Mouse (Mus musculus) midbrain, embryonic 13.5 days (tissue): ENCODE measurements around the gene Mtr. TPM values are rescaled to one million over a fixed set of nuclear protein-coding genes. Genes with fewer than 3 reads are reported as not detected.

ENCODE experiments used
- ATAC-seq: fragments of 200-750 bp; cut with Nextera tagmentation; 2 replicates; pipeline ENCODE4 v1.8.0; 2017; ENCODE audit warnings: mild to moderate bottlenecking, moderate TSS enrichment, moderate library complexity
- H3K27ac ChIP-seq: fragments of 300-500 bp; sonication (generic); 2 replicates; pipeline ENCODE4 v1.5.1; 2015; ENCODE audit warnings: inconsistent platforms, mild to moderate bottlenecking, moderate library complexity
- H3K27me3 ChIP-seq: fragments of 300-500 bp; sonication (generic); 2 replicates; pipeline ENCODE4 v1.6.1; 2015; ENCODE audit warnings: mild to moderate bottlenecking, inconsistent platforms
- H3K36me3 ChIP-seq: fragments of 300-500 bp; sonication (generic); 2 replicates; pipeline ENCODE4 v1.6.1; 2015; ENCODE audit warnings: mild to moderate bottlenecking, inconsistent platforms
- H3K4me1 ChIP-seq: fragments of 300-500 bp; sonication (generic); replicated peaks from 2 replicates; pipeline ENCODE4 v1.6.1; 2015; ENCODE audit warnings: inconsistent platforms
- H3K4me2 ChIP-seq: fragments of 300-500 bp; sonication (generic); replicated peaks from 2 replicates; pipeline ENCODE4 v1.6.1; 2015; ENCODE audit warnings: moderate library complexity, mild to moderate bottlenecking, inconsistent platforms
- H3K4me3 ChIP-seq: fragments of 300-500 bp; sonication (generic); replicated peaks from 2 replicates; pipeline ENCODE4 v1.5.1; 2015; ENCODE audit warnings: mild to moderate bottlenecking, inconsistent platforms
- H3K9ac ChIP-seq: fragments of 300-500 bp; sonication (generic); replicated peaks from 2 replicates; pipeline ENCODE4 v1.6.1; 2015; ENCODE audit warnings: mild to moderate bottlenecking, inconsistent platforms
- H3K9me3 ChIP-seq: fragments of 300-500 bp; sonication (generic); 2 replicates; pipeline ENCODE4 v1.6.1; 2016; ENCODE audit warnings: mild to moderate bottlenecking, inconsistent platforms
- WGBS: fragments of 180-500 bp; shearing (Covaris S2); methylation state at CpG from one replicate; pipeline ENCODE4 v1.1.7; 2015; 5-methylcytosine and 5-hydroxymethylcytosine counted together
- polyA plus RNA-seq: library from polyadenylated mRNA; unstranded; fragments of >200 nt; fragmentation: Nextera tagmentation; extraction: Ambion mirVana; gene quantifications from 2 replicates; pipeline ENCODE4 v1.2.1, GENCODE M21; 2015

Gene Mtr
- polyA plus RNA-seq, result 5.3 and 6.6 TPM in 2 replicates

- Histone ChIP-seq H3K4me3 (peak within 1 kb of the TSS; percentile 65), H3K4me2 (peak within 1 kb of the TSS; percentile 72), H3K9me3 (peaks cover 3% of the 10 kb centered on the region; the same call in 1 of the 2 replicates), H3K27me3 (no peaks in the 10 kb centered on the region), H3K27ac (peak within 1 kb of the TSS; percentile 83), H3K4me1 (peaks cover 18% of the 10 kb centered on the region), H3K36me3 (no peaks in the 10 kb centered on the region), H3K9ac (peak within 1 kb of the TSS; percentile 73)
- peak; percentile 100 for ATAC-seq
- WGBS, result under 1% methylated on average over 69 of the region's 69 CpGs
These were observed at the start of gene Mtr for GRCm38 (mm10) chr13:12257391-12258380. Mtr (minus strand) TSS chr13:12258113.

- Histone ChIP-seq H3K27ac (no peak overlapping the region), H3K4me3 (no peak overlapping the region)
These were observed 49.4 kb upstream of the Mtr start for GRCm38 (mm10) chr13:12307286-12307685.

GRCm38 (mm10) chr13:12305540-12305939, 47.6 kb upstream of the Mtr start:
- WGBS, result 87% methylated on average over 8 of the region's 8 CpGs
- Histone ChIP-seq H3K9ac (no peak overlapping the region), H3K27ac (no peak overlapping the region), H3K9me3 (no peaks in the 10 kb centered on the region), H3K4me3 (no peak overlapping the region), H3K4me1 (no peaks in the 10 kb centered on the region), H3K27me3 (no peaks in the 10 kb centered on the region), H3K4me2 (no peak overlapping the region), H3K36me3 (no peaks in the 10 kb centered on the region)
- ATAC-seq, result no peak

More at GRCm38 (mm10) chr13:12307286-12307685, 49.4 kb upstream of the Mtr start:
- Histone ChIP-seq H3K9me3 (no peaks in the 10 kb centered on the region), H3K9ac (no peak overlapping the region), H3K27me3 (no peaks in the 10 kb centered on the region), H3K4me1 (no peaks in the 10 kb centered on the region), H3K4me2 (no peak overlapping the region), H3K36me3 (no peaks in the 10 kb centered on the region)
- 85% methylated on average over 4 of the region's 4 CpGs for WGBS
- no peak for ATAC-seq

GRCm38 (mm10) chr13:12304991-12305390, 47.1 kb upstream of the Mtr start:
- Histone ChIP-seq H3K4me2 (no peak overlapping the region), H3K4me3 (no peak overlapping the region), H3K9ac (no peak overlapping the region), H3K27me3 (no peaks in the 10 kb centered on the region), H3K27ac (no peak overlapping the region), H3K9me3 (no peaks in the 10 kb centered on the region), H3K4me1 (no peaks in the 10 kb centered on the region), H3K36me3 (no peaks in the 10 kb centered on the region)
- ATAC-seq, result no peak
- 89% methylated on average over 5 of the region's 5 CpGs for WGBS

- Histone ChIP-seq H3K4me3 (no peak overlapping the region), H3K4me1 (no peaks in the 10 kb centered on the region), H3K9ac (no peak overlapping the region), H3K4me2 (no peak overlapping the region), H3K9me3 (no peaks in the 10 kb centered on the region), H3K27ac (no peak overlapping the region), H3K36me3 (no peaks in the 10 kb centered on the region), H3K27me3 (no peaks in the 10 kb centered on the region)
- WGBS, result 90% methylated on average over 6 of the region's 6 CpGs
- ATAC-seq, result no peak
These were observed 39.9 kb upstream of the Mtr start for GRCm38 (mm10) chr13:12297777-12298176.

- Histone ChIP-seq H3K4me2 (no peak overlapping the region), H3K4me3 (no peak overlapping the region), H3K36me3 (no peaks in the 10 kb centered on the region), H3K9me3 (no peaks in the 10 kb centered on the region), H3K4me1 (no peaks in the 10 kb centered on the region), H3K27ac (no peak overlapping the region), H3K27me3 (no peaks in the 10 kb centered on the region), H3K9ac (no peak overlapping the region)
- WGBS, result 89% methylated on average over 3 of the region's 3 CpGs
- no peak for ATAC-seq
These were observed 38.8 kb upstream of the Mtr start for GRCm38 (mm10) chr13:12296701-12297100.

GRCm38 (mm10) chr13:12293810-12294209, 35.9 kb upstream of the Mtr start:
- Histone ChIP-seq H3K27ac (no peak overlapping the region), H3K9ac (no peak overlapping the region), H3K4me1 (no peaks in the 10 kb centered on the region), H3K27me3 (no peaks in the 10 kb centered on the region), H3K9me3 (no peaks in the 10 kb centered on the region), H3K4me3 (no peak overlapping the region), H3K4me2 (no peak overlapping the region), H3K36me3 (no peaks in the 10 kb centered on the region)
- 92% methylated on average over 7 of the region's 7 CpGs for WGBS
- no peak for ATAC-seq

- 93% methylated on average over 7 of the region's 7 CpGs for WGBS
- no peak overlapping the region for H3K4me2 ChIP-seq
These were observed 32.8 kb upstream of the Mtr start for GRCm38 (mm10) chr13:12290700-12291099.

GRCm38 (mm10) chr13:12284528-12284927, 26.6 kb upstream of the Mtr start:
- H3K4me2 ChIP-seq, result no peak overlapping the region
- no peak overlapping the region for H3K27ac ChIP-seq
- H3K9me3 ChIP-seq, result no peaks in the 10 kb centered on the region
- no peak overlapping the region for H3K9ac ChIP-seq
- no peak overlapping the region for H3K4me3 ChIP-seq
- H3K36me3 ChIP-seq, result no peaks in the 10 kb centered on the region
- ATAC-seq, result no peak
- H3K27me3 ChIP-seq, result no peaks in the 10 kb centered on the region
- WGBS, result 91% methylated on average over 11 of the region's 11 CpGs
- H3K4me1 ChIP-seq, result no peaks in the 10 kb centered on the region

More at GRCm38 (mm10) chr13:12290700-12291099, 32.8 kb upstream of the Mtr start:
- H3K4me1 ChIP-seq, result no peaks in the 10 kb centered on the region
- no peak overlapping the region for H3K27ac ChIP-seq
- no peak overlapping the region for H3K9ac ChIP-seq
- H3K4me3 ChIP-seq, result no peak overlapping the region
- ATAC-seq, result no peak
- no peaks in the 10 kb centered on the region for H3K9me3 ChIP-seq
- H3K36me3 ChIP-seq, result no peaks in the 10 kb centered on the region
- H3K27me3 ChIP-seq, result no peaks in the 10 kb centered on the region

GRCm38 (mm10) chr13:12283826-12284225, 25.9 kb upstream of the Mtr start:
- Histone ChIP-seq H3K4me1 (no peaks in the 10 kb centered on the region), H3K4me3 (no peak overlapping the region), H3K9ac (no peak overlapping the region), H3K9me3 (no peaks in the 10 kb centered on the region), H3K27ac (no peak overlapping the region), H3K27me3 (no peaks in the 10 kb centered on the region), H3K4me2 (no peak overlapping the region), H3K36me3 (no peaks in the 10 kb centered on the region)
- WGBS, result 81% methylated on average over 3 of the region's 3 CpGs
- ATAC-seq, result no peak

GRCm38 (mm10) chr13:12274721-12275120, 16.8 kb upstream of the Mtr start:
- ATAC-seq, result no peak
- Histone ChIP-seq H3K4me3 (no peak overlapping the region), H3K9ac (no peak overlapping the region), H3K4me1 (no peaks in the 10 kb centered on the region), H3K27me3 (no peaks in the 10 kb centered on the region), H3K9me3 (no peaks in the 10 kb centered on the region), H3K36me3 (no peaks in the 10 kb centered on the region), H3K27ac (no peak overlapping the region), H3K4me2 (no peak overlapping the region)
- WGBS, result 72% methylated on average over 6 of the region's 6 CpGs

- H3K4me3 ChIP-seq, result no peak overlapping the region
- H3K9me3 ChIP-seq, result no peaks in the 10 kb centered on the region
- H3K9ac ChIP-seq, result no peak overlapping the region
- no peaks in the 10 kb centered on the region for H3K4me1 ChIP-seq
- no peak overlapping the region for H3K4me2 ChIP-seq
- no peak for ATAC-seq
- no peak overlapping the region for H3K27ac ChIP-seq
- WGBS, result 79% methylated on average over 4 of the region's 4 CpGs
- no peaks in the 10 kb centered on the region for H3K36me3 ChIP-seq
- no peaks in the 10 kb centered on the region for H3K27me3 ChIP-seq
These were observed 16.3 kb upstream of the Mtr start for GRCm38 (mm10) chr13:12274220-12274619.
